Mouse (Mus musculus): Measurements from ENCODE around the gene Pgf. TPM values are rescaled to one million over a fixed set of nuclear protein-coding genes. Genes with fewer than 3 reads are reported as not detected.
A peak's percentile ranks its signal among the peaks of the same experiment; 100 is the strongest.

Pgf gene
- polyA plus RNA-seq (2015; fragmentation: Nextera tagmentation; extraction: Ambion mirVana): 15.3 and 15.9 TPM in 2 replicates

- Histone ChIP-seq H3K27ac (replicated peaks) (no peak within 1 kb of the TSS; the same call in 1 of the 2 replicates), H3K4me1 (peaks cover 58% of the 10 kb centered on the region), H3K27me3 (peaks cover 4% of the 10 kb centered on the region; the same call in 1 of the 2 replicates), H3K9me3 (replicated peaks) (no peaks in the 10 kb centered on the region), H3K4me3 (replicated peaks) (peak within 1 kb of the TSS; percentile 42), H3K36me3 (no peaks in the 10 kb centered on the region), H3K9ac (no peak within 1 kb of the TSS; the same call in none of the 2 replicates), H3K4me2 (replicated peaks) (peak within 1 kb of the TSS; percentile 80)
- ATAC-seq (ENCODE audit: insufficient number of reproducible peaks, low FRiP score, low TSS enrichment, low read depth): no peak
- 77% methylated on average over 10 of the region's 10 CpGs for WGBS
Measured at GRCm38 (mm10) chr12:85177740-85178239, at the start of gene Pgf. Gene Pgf, minus strand, starts transcription at chr12:85177790.

- Histone ChIP-seq H3K36me3 (peaks cover 48% of the 10 kb centered on the region), H3K9ac (no peak overlapping the region), H3K27me3 (no peaks in the 10 kb centered on the region), H3K4me1 (peaks cover 27% of the 10 kb centered on the region), H3K9me3 (replicated peaks) (no peaks in the 10 kb centered on the region), H3K27ac (replicated peaks) (peak overlapping the region; percentile 65), H3K4me2 (replicated peaks) (no peak overlapping the region), H3K4me3 (replicated peaks) (no peak overlapping the region)
- 24% methylated on average over 7 of the region's 7 CpGs for WGBS
- peak; percentile 79 for ATAC-seq (ENCODE audit: insufficient number of reproducible peaks, low FRiP score, low TSS enrichment, low read depth)
Measured at GRCm38 (mm10) chr12:85227227-85227626, 49.6 kb upstream of the Pgf start.

GRCm38 (mm10) chr12:85219905-85220290 is 42.3 kb upstream of the Pgf start:
- Histone ChIP-seq H3K9ac (peak overlapping the region; percentile 50), H3K27me3 (no peaks in the 10 kb centered on the region), H3K36me3 (peaks cover 40% of the 10 kb centered on the region), H3K9me3 (replicated peaks) (no peaks in the 10 kb centered on the region), H3K4me1 (peaks cover 21% of the 10 kb centered on the region), H3K27ac (replicated peaks) (peak overlapping the region; percentile 84), H3K4me3 (replicated peaks) (peak overlapping the region; percentile 78), H3K4me2 (replicated peaks) (peak overlapping the region; percentile 78)
- 2% methylated on average over 12 of the region's 12 CpGs for WGBS
- no peak for ATAC-seq (ENCODE audit: insufficient number of reproducible peaks, low FRiP score, low TSS enrichment, low read depth)

- peaks cover 21% of the 10 kb centered on the region for H3K4me1 ChIP-seq
- ATAC-seq (ENCODE audit: insufficient number of reproducible peaks, low FRiP score, low TSS enrichment, low read depth): peak; percentile 99
- WGBS: under 1% methylated on average over 54 of the region's 54 CpGs
- peak within 1 kb of the TSS; percentile 84 for H3K27ac ChIP-seq (replicated peaks)
- H3K27me3 ChIP-seq: no peaks in the 10 kb centered on the region
- peak within 1 kb of the TSS; percentile 78 for H3K4me3 ChIP-seq (replicated peaks)
- H3K4me2 ChIP-seq (replicated peaks): peak within 1 kb of the TSS; percentile 78
- no peaks in the 10 kb centered on the region for H3K9me3 ChIP-seq (replicated peaks)
- H3K36me3 ChIP-seq: peaks cover 35% of the 10 kb centered on the region
- peak within 1 kb of the TSS; percentile 50 for H3K9ac ChIP-seq
Measured at GRCm38 (mm10) chr12:85219236-85219904, 41.8 kb upstream of the Pgf start, which contains the start of gene Eif2b2. Gene Eif2b2, plus strand, starts transcription at chr12:85219481.

GRCm38 (mm10) chr12:85217733-85218310 is 40.2 kb upstream of the Pgf start:
- Histone ChIP-seq H3K4me3 (replicated peaks) (no peak overlapping the region), H3K4me1 (peaks cover 21% of the 10 kb centered on the region), H3K27me3 (no peaks in the 10 kb centered on the region), H3K9me3 (replicated peaks) (no peaks in the 10 kb centered on the region), H3K36me3 (peaks cover 20% of the 10 kb centered on the region), H3K4me2 (replicated peaks) (no peak overlapping the region), H3K27ac (replicated peaks) (no peak overlapping the region), H3K9ac (no peak overlapping the region)
- no peak for ATAC-seq (ENCODE audit: insufficient number of reproducible peaks, low FRiP score, low TSS enrichment, low read depth)
- 73% methylated on average over 2 of the region's 2 CpGs for WGBS

- Histone ChIP-seq H3K4me3 (replicated peaks) (no peak overlapping the region), H3K9me3 (replicated peaks) (no peaks in the 10 kb centered on the region), H3K9ac (no peak overlapping the region), H3K36me3 (no peaks in the 10 kb centered on the region), H3K27ac (replicated peaks) (no peak overlapping the region), H3K27me3 (no peaks in the 10 kb centered on the region), H3K4me2 (replicated peaks) (no peak overlapping the region), H3K4me1 (peaks cover 7% of the 10 kb centered on the region)
- WGBS: 45% methylated on average over 5 of the region's 5 CpGs
- ATAC-seq (ENCODE audit: insufficient number of reproducible peaks, low FRiP score, low TSS enrichment, low read depth): no peak
Measured at GRCm38 (mm10) chr12:85215031-85215430, 37.4 kb upstream of the Pgf start.

- no peaks in the 10 kb centered on the region for H3K27me3 ChIP-seq
- H3K4me1 ChIP-seq: peaks cover 3% of the 10 kb centered on the region; the same call in 1 of the 2 replicates
- H3K9ac ChIP-seq: no peak overlapping the region
- H3K27ac ChIP-seq (replicated peaks): no peak overlapping the region
- no peaks in the 10 kb centered on the region for H3K36me3 ChIP-seq
- no peak overlapping the region for H3K4me2 ChIP-seq (replicated peaks)
- H3K9me3 ChIP-seq (replicated peaks): no peaks in the 10 kb centered on the region
- H3K4me3 ChIP-seq (replicated peaks): no peak overlapping the region
- WGBS: 29% methylated on average over 7 of the region's 7 CpGs
- no peak for ATAC-seq (ENCODE audit: insufficient number of reproducible peaks, low FRiP score, low TSS enrichment, low read depth)
Measured at GRCm38 (mm10) chr12:85208687-85209199, 31.2 kb upstream of the Pgf start.

- 87% methylated on average over 10 of the region's 10 CpGs for WGBS
- Histone ChIP-seq H3K27me3 (no peaks in the 10 kb centered on the region), H3K4me1 (peaks cover 22% of the 10 kb centered on the region), H3K4me2 (replicated peaks) (no peak overlapping the region), H3K9me3 (replicated peaks) (no peaks in the 10 kb centered on the region), H3K4me3 (replicated peaks) (no peak overlapping the region), H3K27ac (replicated peaks) (no peak overlapping the region), H3K9ac (no peak overlapping the region), H3K36me3 (no peaks in the 10 kb centered on the region)
- ATAC-seq (ENCODE audit: insufficient number of reproducible peaks, low FRiP score, low TSS enrichment, low read depth): no peak; the same call in 1 of the 2 replicates
Measured at GRCm38 (mm10) chr12:85205425-85205824, 27.8 kb upstream of the Pgf start.

GRCm38 (mm10) chr12:85204105-85204504 is 26.5 kb upstream of the Pgf start:
- Histone ChIP-seq H3K9ac (no peak overlapping the region), H3K4me2 (replicated peaks) (no peak overlapping the region), H3K9me3 (replicated peaks) (no peaks in the 10 kb centered on the region), H3K27ac (replicated peaks) (no peak overlapping the region), H3K36me3 (no peaks in the 10 kb centered on the region), H3K4me3 (replicated peaks) (no peak overlapping the region), H3K4me1 (peaks cover 23% of the 10 kb centered on the region), H3K27me3 (no peaks in the 10 kb centered on the region; the same call in 1 of the 2 replicates)
- 59% methylated on average over 8 of the region's 8 CpGs for WGBS
- no peak for ATAC-seq (ENCODE audit: insufficient number of reproducible peaks, low FRiP score, low TSS enrichment, low read depth)

- Histone ChIP-seq H3K4me1 (peaks cover 23% of the 10 kb centered on the region), H3K27ac (replicated peaks) (no peak overlapping the region), H3K9ac (no peak overlapping the region), H3K36me3 (no peaks in the 10 kb centered on the region), H3K4me2 (replicated peaks) (no peak overlapping the region), H3K4me3 (replicated peaks) (no peak overlapping the region), H3K27me3 (no peaks in the 10 kb centered on the region; the same call in 1 of the 2 replicates), H3K9me3 (replicated peaks) (no peaks in the 10 kb centered on the region)
- ATAC-seq (ENCODE audit: insufficient number of reproducible peaks, low FRiP score, low TSS enrichment, low read depth): no peak
- 80% methylated on average over 5 of the region's 5 CpGs for WGBS
Measured at GRCm38 (mm10) chr12:85203699-85204098, 26.1 kb upstream of the Pgf start.

- Histone ChIP-seq H3K27ac (replicated peaks) (peak overlapping the region; percentile 72; the same call in 1 of the 2 replicates), H3K4me3 (replicated peaks) (no peak overlapping the region), H3K4me2 (replicated peaks) (no peak overlapping the region), H3K27me3 (no peaks in the 10 kb centered on the region; the same call in 1 of the 2 replicates), H3K36me3 (no peaks in the 10 kb centered on the region), H3K4me1 (peaks cover 31% of the 10 kb centered on the region), H3K9ac (no peak overlapping the region), H3K9me3 (replicated peaks) (no peaks in the 10 kb centered on the region)
- ATAC-seq (ENCODE audit: insufficient number of reproducible peaks, low FRiP score, low TSS enrichment, low read depth): no peak
- 76% methylated on average over 7 of the region's 7 CpGs for WGBS
Measured at GRCm38 (mm10) chr12:85202191-85202590, 24.6 kb upstream of the Pgf start.

Measured in embryonic facial prominence, embryonic 15.5 days (tissue).